Mouse (Mus musculus): ENCODE measurements around the gene Nsrp1. TPM values are rescaled to one million over a fixed set of nuclear protein-coding genes. Genes with fewer than 3 reads are reported as not detected.
"Not testable (repeated sequence)": the region's sequence is repeated elsewhere in the genome, so short reads cannot be mapped to it uniquely, and the experiment has no call there.

Nsrp1 gene
- 0.49 and 0.65 TPM in 2 replicates for polyA plus RNA-seq (2012)

GRCm38 (mm10) chr11:77078273-77079134 lies at the start of gene Nsrp1:
Gene Nsrp1 (minus strand): TSS chr11:77078435.
- Histone ChIP-seq H3K36me3 (ENCODE audit: control insufficient read depth) (peaks cover 24% of the 10 kb centered on the region), H3K4me1 (ENCODE audit: control insufficient read depth) (peaks cover 15% of the 10 kb centered on the region), H3K4me3 (replicated peaks) (peak within 1 kb of the TSS; percentile 97), H3K27me3 (ENCODE audit: control insufficient read depth) (peaks cover 20% of the 10 kb centered on the region), H3K9me3 (ENCODE audit: control insufficient read depth, low read length) (no peaks in the 10 kb centered on the region)
- no peak for TF ChIP-seq GATA1 (IDR thresholded peaks at IDR 0.05; ENCODE audit: low read length)
- TF ChIP-seq TAL1 (IDR thresholded peaks at IDR 0.05; ENCODE audit: low read length) = no peak

- Histone ChIP-seq H3K4me3 (replicated peaks) (no peak overlapping the region), H3K27me3 (ENCODE audit: control insufficient read depth) (no peaks in the 10 kb centered on the region), H3K4me1 (ENCODE audit: control insufficient read depth) (no peaks in the 10 kb centered on the region), H3K36me3 (ENCODE audit: control insufficient read depth) (no peaks in the 10 kb centered on the region), H3K9me3 (ENCODE audit: control insufficient read depth, low read length) (no peaks in the 10 kb centered on the region)
- no peak for TF ChIP-seq TAL1 (IDR thresholded peaks at IDR 0.05; ENCODE audit: low read length)
- no peak for TF ChIP-seq GATA1 (IDR thresholded peaks at IDR 0.05; ENCODE audit: low read length)
Measured at GRCm38 (mm10) chr11:77111141-77111540, 32.9 kb upstream of the Nsrp1 start.

- no peaks in the 10 kb centered on the region for H3K9me3 ChIP-seq (ENCODE audit: control insufficient read depth, low read length)
- H3K27me3 ChIP-seq (ENCODE audit: control insufficient read depth) = no peaks in the 10 kb centered on the region
- H3K4me3 ChIP-seq (replicated peaks) = no peak overlapping the region
- H3K4me1 ChIP-seq (ENCODE audit: control insufficient read depth) = no peaks in the 10 kb centered on the region
- TF ChIP-seq TAL1 (IDR thresholded peaks at IDR 0.05; ENCODE audit: low read length) (no peak), GATA1 (IDR thresholded peaks at IDR 0.05; ENCODE audit: low read length) (no peak)
- no peaks in the 10 kb centered on the region for H3K36me3 ChIP-seq (ENCODE audit: control insufficient read depth)
Measured at GRCm38 (mm10) chr11:77108442-77108841, 30.2 kb upstream of the Nsrp1 start.

GRCm38 (mm10) chr11:77107872-77108271 lies 29.6 kb upstream of the Nsrp1 start:
- H3K9me3 ChIP-seq (ENCODE audit: control insufficient read depth, low read length); H3K4me1 ChIP-seq (ENCODE audit: control insufficient read depth); H3K36me3 ChIP-seq (ENCODE audit: control insufficient read depth); H3K27me3 ChIP-seq (ENCODE audit: control insufficient read depth); H3K4me3 ChIP-seq (replicated peaks): not testable (repeated sequence)

GRCm38 (mm10) chr11:77106961-77107360 lies 28.7 kb upstream of the Nsrp1 start:
- Histone ChIP-seq H3K27me3 (ENCODE audit: control insufficient read depth) (no peaks in the 10 kb centered on the region), H3K4me1 (ENCODE audit: control insufficient read depth) (no peaks in the 10 kb centered on the region)
- TF ChIP-seq GATA1 (IDR thresholded peaks at IDR 0.05; ENCODE audit: low read length) (no peak), TAL1 (IDR thresholded peaks at IDR 0.05; ENCODE audit: low read length) (no peak)

GRCm38 (mm10) chr11:77100137-77100937 lies 22.1 kb upstream of the Nsrp1 start:
- Histone ChIP-seq H3K4me3 (replicated peaks) (no peak overlapping the region), H3K36me3 (ENCODE audit: control insufficient read depth) (no peaks in the 10 kb centered on the region), H3K27me3 (ENCODE audit: control insufficient read depth) (no peaks in the 10 kb centered on the region), H3K9me3 (ENCODE audit: control insufficient read depth, low read length) (no peaks in the 10 kb centered on the region), H3K4me1 (ENCODE audit: control insufficient read depth) (no peaks in the 10 kb centered on the region)
- TF ChIP-seq GATA1 (IDR thresholded peaks at IDR 0.05; ENCODE audit: low read length) (no peak), TAL1 (IDR thresholded peaks at IDR 0.05; ENCODE audit: low read length) (no peak)

More at GRCm38 (mm10) chr11:77106961-77107360, 28.7 kb upstream of the Nsrp1 start:
- Histone ChIP-seq H3K36me3 (ENCODE audit: control insufficient read depth) (no peaks in the 10 kb centered on the region), H3K4me3 (replicated peaks) (no peak overlapping the region), H3K9me3 (ENCODE audit: control insufficient read depth, low read length) (no peaks in the 10 kb centered on the region)

GRCm38 (mm10) chr11:77098332-77098972 lies 20.2 kb upstream of the Nsrp1 start:
- Histone ChIP-seq H3K9me3 (ENCODE audit: control insufficient read depth, low read length) (no peaks in the 10 kb centered on the region), H3K4me3 (replicated peaks) (no peak overlapping the region), H3K36me3 (ENCODE audit: control insufficient read depth) (no peaks in the 10 kb centered on the region), H3K4me1 (ENCODE audit: control insufficient read depth) (no peaks in the 10 kb centered on the region), H3K27me3 (ENCODE audit: control insufficient read depth) (no peaks in the 10 kb centered on the region)
- TF ChIP-seq GATA1 (IDR thresholded peaks at IDR 0.05; ENCODE audit: low read length) (no peak), TAL1 (IDR thresholded peaks at IDR 0.05; ENCODE audit: low read length) (no peak)

- Histone ChIP-seq H3K27me3 (ENCODE audit: control insufficient read depth) (peaks cover 3% of the 10 kb centered on the region; the same call in 1 of the 2 replicates), H3K36me3 (ENCODE audit: control insufficient read depth) (no peaks in the 10 kb centered on the region), H3K4me1 (ENCODE audit: control insufficient read depth) (no peaks in the 10 kb centered on the region), H3K4me3 (replicated peaks) (no peak overlapping the region), H3K9me3 (ENCODE audit: control insufficient read depth, low read length) (no peaks in the 10 kb centered on the region)
- no peak for TF ChIP-seq GATA1 (IDR thresholded peaks at IDR 0.05; ENCODE audit: low read length)
- TF ChIP-seq TAL1 (IDR thresholded peaks at IDR 0.05; ENCODE audit: low read length) = no peak
Measured at GRCm38 (mm10) chr11:77096991-77097390, 18.8 kb upstream of the Nsrp1 start.

- no peaks in the 10 kb centered on the region for H3K36me3 ChIP-seq (ENCODE audit: control insufficient read depth)
- peaks cover 3% of the 10 kb centered on the region; the same call in 1 of the 2 replicates for H3K27me3 ChIP-seq (ENCODE audit: control insufficient read depth)
- TF ChIP-seq GATA1 (IDR thresholded peaks at IDR 0.05; ENCODE audit: low read length) (no peak), TAL1 (IDR thresholded peaks at IDR 0.05; ENCODE audit: low read length) (no peak)
- no peaks in the 10 kb centered on the region for H3K4me1 ChIP-seq (ENCODE audit: control insufficient read depth)
- no peaks in the 10 kb centered on the region for H3K9me3 ChIP-seq (ENCODE audit: control insufficient read depth, low read length)
- no peak overlapping the region for H3K4me3 ChIP-seq (replicated peaks)
Measured at GRCm38 (mm10) chr11:77096581-77096980, 18.3 kb upstream of the Nsrp1 start.

All from erythroblast, embryonic 14.5 days (primary cell).